Mouse (Mus musculus): ENCODE measurements around the gene Rph3a. TPM values are rescaled to one million over a fixed set of nuclear protein-coding genes. Genes with fewer than 3 reads are reported as not detected.

The Rph3a gene
- polyA plus RNA-seq, 1 experiment from 2014 or later: not detected

DNA sequence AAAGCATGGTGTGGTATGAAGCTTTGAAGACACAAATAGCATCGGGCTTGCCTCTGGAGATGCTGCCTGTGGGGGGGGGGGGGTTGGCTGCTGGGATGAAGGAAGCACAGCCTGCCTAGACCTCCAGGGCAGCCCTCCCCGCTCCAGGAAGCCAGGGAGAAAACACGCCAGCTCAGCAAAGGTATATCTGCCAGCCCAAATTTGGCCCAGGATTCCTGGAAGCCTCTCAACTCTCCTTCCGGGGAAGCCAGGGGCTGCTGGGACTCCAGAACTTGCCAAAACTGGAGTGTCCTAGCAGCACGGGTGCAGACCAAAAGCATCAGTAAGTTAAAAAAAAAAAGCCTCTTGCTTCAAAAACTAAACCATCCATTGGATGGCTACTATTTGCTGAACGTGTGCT is 37.6 kb downstream of the Rph3a start:
- no peak for TF ChIP-seq CTCF (IDR thresholded peaks at IDR 0.05)
- ATAC-seq (no peak), DNase-seq (ENCODE audit: low read depth, low spot score) (no peak)
- POLR2A ChIA-PET: no interaction called here
- in situ Hi-C loops (cut with MboI; ENCODE audit: low pct_unique_long_range_greater_than_20kb): loop anchor here (25.0 kb wide), 1 partner anchor 515 kb away; no protein-coding TSS in a partner anchor
- CTCF ChIA-PET: no interaction called here
- H3K27me3 ChIP-seq: peaks cover 17% of the 10 kb centered on the region

DNA sequence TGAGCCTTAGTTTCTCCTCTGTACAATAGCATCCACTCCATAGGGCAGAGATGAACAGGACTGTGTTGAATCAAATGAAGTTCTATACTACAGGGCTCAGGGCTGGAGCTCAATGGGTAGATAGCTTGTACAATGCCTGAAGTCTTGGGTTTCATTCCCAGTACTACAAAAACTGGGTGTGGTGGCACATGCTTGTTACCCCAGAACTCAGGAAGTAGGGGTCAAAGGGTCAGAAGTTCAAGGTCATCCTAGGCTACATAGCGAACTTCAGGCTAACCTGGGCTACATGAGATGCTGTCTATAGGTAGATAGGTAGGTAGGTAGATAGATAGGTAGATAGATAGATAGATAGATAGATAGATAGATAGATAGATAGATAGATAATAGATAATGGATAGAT is 38.6 kb downstream of the Rph3a start:
- no peak for DNase-seq (ENCODE audit: low read depth, low spot score)
- no peak for TF ChIP-seq CTCF (IDR thresholded peaks at IDR 0.05)
- peaks cover 17% of the 10 kb centered on the region for H3K27me3 ChIP-seq
- ChIA-PET CTCF (no interaction called here), POLR2A (no interaction called here)
- in situ Hi-C loops (cut with MboI; ENCODE audit: low pct_unique_long_range_greater_than_20kb): loop anchor here (25.0 kb wide), 1 partner anchor 516 kb away; no protein-coding TSS in a partner anchor
- no peak for ATAC-seq

DNA sequence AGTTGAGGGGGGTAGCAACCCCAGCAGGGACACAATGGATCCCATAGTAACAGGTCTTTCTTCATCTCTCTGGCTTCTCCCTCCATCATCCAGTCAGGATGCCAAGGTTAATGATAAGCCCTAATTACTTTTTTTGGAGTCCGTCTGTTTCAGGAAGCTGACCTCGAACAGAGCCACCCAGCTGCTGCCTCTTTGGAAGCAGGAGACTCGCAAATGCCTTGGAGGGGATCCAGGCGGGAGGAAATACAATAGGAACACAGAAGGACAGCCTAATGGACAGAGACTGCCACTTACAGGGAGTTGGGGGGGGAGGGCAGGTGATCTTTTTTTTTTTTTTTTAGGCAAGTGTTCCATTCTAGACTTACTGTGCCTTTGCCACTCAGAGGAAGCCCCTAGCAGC is 40.2 kb downstream of the Rph3a start:
- ATAC-seq: no peak
- peaks cover 14% of the 10 kb centered on the region for H3K27me3 ChIP-seq
- in situ Hi-C loops (cut with MboI; ENCODE audit: low pct_unique_long_range_greater_than_20kb): loop anchor here (25.0 kb wide), 1 partner anchor 518 kb away; no protein-coding TSS in a partner anchor
- ChIA-PET POLR2A (no interaction called here), CTCF (no interaction called here)
- no peak for TF ChIP-seq CTCF (IDR thresholded peaks at IDR 0.05)
- no peak for DNase-seq (ENCODE audit: low read depth, low spot score)

DNA sequence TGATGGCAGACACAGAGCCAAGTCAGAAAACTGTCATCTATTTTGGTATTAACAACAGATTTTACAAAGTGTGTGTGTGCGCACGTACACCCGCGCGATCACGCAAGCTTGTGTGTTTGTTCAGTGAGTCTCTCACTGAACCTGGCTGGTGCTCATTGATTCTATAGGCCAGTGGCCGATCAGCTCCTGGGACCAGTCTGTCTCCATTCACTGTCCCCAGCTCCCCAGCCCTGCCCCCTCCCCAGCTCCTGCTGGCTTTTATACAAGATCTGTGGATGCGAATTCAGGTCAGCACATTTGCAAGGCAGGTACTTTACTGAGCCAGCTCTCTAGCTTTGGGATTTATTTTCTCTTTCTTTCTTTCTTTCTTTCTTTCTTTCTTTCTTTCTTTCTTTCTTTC is 41.1 kb downstream of the Rph3a start:
- in situ Hi-C loops (cut with MboI; ENCODE audit: low pct_unique_long_range_greater_than_20kb): loop anchor here (25.0 kb wide), 1 partner anchor 519 kb away; no protein-coding TSS in a partner anchor
- ATAC-seq (no peak), DNase-seq (ENCODE audit: low read depth, low spot score) (no peak)
- POLR2A ChIA-PET: no interaction called here
- TF ChIP-seq CTCF (IDR thresholded peaks at IDR 0.05): no peak
- CTCF ChIA-PET: no interaction called here
- H3K27me3 ChIP-seq: peaks cover 14% of the 10 kb centered on the region

DNA sequence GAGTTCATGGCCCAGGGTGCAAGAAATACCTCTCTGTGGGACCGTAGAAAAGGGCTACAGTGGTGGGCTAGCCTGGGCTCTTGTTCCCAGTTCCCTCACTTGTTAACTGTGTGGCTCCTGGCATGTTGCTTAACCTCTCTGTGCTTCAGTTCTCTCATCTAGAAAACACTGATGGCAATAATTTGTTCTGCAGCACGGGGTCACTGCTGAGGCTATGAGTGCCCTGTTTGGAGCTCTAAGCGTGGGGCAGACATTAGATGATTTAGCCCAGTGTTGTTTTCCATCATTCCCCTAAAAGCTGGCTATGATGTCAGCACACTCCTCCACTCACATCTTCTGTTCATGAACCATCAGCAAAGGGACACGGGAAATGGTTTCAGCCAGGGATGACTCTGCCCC is 41.8 kb downstream of the Rph3a start:
- H3K27me3 ChIP-seq: peaks cover 10% of the 10 kb centered on the region
- in situ Hi-C loops (cut with MboI; ENCODE audit: low pct_unique_long_range_greater_than_20kb): loop anchor here (25.0 kb wide), 1 partner anchor 519 kb away; no protein-coding TSS in a partner anchor
- TF ChIP-seq CTCF (IDR thresholded peaks at IDR 0.05): no peak
- ChIA-PET POLR2A (no interaction called here), CTCF (no interaction called here)
- ATAC-seq: no peak
- no peak for DNase-seq (ENCODE audit: low read depth, low spot score)

DNA sequence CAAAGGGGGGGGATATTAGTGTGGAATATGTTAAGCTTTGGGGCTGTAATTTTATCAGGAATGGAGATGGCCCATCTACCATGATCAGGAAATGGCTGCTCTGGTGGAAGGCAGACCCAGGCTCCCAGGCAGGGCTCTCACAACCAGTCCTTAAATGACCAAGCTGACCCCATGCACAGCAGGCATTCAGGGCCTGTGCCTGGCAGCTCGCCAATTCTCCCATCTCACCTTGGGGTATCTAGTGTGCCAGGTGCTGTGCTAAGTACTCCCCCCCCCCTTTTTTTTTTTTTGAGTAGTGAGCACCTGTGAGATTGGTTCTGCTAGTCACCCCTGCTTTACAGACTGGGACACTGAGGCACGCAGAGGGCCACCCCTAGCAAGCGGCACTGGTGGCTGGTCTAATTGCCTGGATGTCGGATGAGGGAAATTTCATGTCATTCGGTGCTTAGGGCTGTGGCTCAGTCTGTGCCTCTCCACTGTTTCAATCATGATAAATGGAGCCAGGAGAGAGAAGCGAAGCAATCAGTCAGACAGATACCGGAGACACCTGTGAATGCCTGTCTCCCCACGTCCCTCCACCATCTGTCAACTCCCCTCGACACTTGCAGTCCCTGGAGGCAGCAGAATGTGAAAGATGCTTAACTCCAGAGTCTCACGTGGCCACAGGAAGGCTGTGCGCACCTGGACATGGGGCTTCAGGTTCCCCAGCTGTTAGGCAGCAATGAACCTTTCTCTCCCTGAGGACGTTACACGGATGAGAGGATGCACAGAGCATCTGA is 42.3 kb downstream of the Rph3a start:
- H3K27me3 ChIP-seq: peaks cover 4% of the 10 kb centered on the region
- ATAC-seq (no peak), DNase-seq (ENCODE audit: low read depth, low spot score) (no peak)
- ChIA-PET POLR2A (no interaction called here), CTCF (no interaction called here)
- no peak for TF ChIP-seq CTCF (IDR thresholded peaks at IDR 0.05)
- in situ Hi-C loops (cut with MboI; ENCODE audit: low pct_unique_long_range_greater_than_20kb): loop anchor here (25.0 kb wide), 1 partner anchor 520 kb away; no protein-coding TSS in a partner anchor

DNA sequence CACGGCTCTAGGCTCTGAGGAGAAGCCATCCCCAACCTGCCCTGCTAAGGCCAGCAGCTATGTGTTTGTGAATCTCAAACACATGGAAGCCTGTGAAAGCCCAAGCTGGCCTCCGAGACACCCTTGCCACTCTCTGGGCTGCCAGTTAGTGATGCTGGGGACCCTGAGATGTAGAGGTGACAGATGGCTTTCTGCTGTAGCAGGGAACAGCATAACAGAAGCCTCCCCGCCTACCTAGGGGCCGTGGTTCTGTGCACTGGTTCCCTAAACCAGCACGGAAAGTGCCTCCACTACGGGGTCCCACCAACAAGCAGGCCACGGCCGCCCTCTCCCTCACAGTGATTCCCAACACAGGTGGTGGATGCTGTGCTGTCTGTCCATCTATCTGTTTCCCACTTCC is 43.0 kb downstream of the Rph3a start:
- DNase-seq (ENCODE audit: low read depth, low spot score): no peak

DNA sequence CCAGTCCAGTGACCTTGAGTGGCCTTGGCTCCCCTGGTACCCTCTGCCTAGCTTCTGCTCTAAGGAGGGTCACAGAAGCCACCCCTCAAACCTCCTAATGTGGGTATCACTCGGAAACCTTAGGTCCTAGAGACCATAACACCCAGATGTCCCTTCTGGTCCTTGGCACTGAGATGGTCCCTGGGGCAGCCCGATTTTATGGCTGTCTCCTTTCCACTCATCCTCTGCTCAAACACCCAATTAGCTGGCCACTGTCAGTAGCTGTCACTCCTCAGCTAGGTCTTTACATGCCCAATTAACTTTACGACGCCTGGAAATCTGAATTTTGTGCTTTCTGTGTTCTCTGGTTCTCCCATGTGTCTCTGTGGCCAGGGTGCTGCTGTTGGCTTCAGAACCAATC is 43.7 kb downstream of the Rph3a start:
- ChIA-PET CTCF (interaction anchor here (1.9 kb wide), 1 partner anchor 12 kb away, joined by 5 read pairs; no protein-coding TSS in a partner anchor), POLR2A (no interaction called here)
- no peaks in the 10 kb centered on the region for H3K27me3 ChIP-seq
- no peak for DNase-seq (ENCODE audit: low read depth, low spot score)
- in situ Hi-C loops (cut with MboI; ENCODE audit: low pct_unique_long_range_greater_than_20kb): loop anchor here (25.0 kb wide), 1 partner anchor 521 kb away; no protein-coding TSS in a partner anchor
- ATAC-seq: no peak
- TF ChIP-seq CTCF (IDR thresholded peaks at IDR 0.05): no peak

More for the DNA sequence above, 43.0 kb downstream of the Rph3a start:
- TF ChIP-seq CTCF (IDR thresholded peaks at IDR 0.05): no peak
- CTCF ChIA-PET: no interaction called here
- peaks cover under 1% of the 10 kb centered on the region for H3K27me3 ChIP-seq
- ATAC-seq: no peak
- in situ Hi-C loops (cut with MboI; ENCODE audit: low pct_unique_long_range_greater_than_20kb): loop anchor here (25.0 kb wide), 1 partner anchor 520 kb away; no protein-coding TSS in a partner anchor
- POLR2A ChIA-PET: no interaction called here

DNA sequence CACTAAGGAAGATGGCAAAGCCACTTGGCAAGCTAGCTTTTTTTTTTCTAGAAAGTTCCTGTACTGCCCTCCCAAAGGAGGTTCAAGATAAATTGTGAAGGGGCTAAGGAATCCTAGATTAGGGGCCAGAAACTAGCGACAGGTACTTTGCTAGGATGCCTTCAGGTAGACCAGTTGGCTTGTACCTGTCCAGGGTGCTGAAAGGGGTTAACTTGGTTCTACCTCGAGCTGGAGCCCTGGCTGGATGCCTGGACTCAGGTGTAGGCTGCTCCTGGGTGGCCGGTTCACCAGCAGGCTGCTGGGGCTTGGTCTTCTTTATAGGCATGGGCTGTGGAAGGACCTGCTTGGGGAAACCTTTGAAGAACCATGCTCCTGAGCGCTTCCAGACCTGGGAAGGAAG is 48.9 kb downstream of the Rph3a start:
- TF ChIP-seq CTCF (IDR thresholded peaks at IDR 0.05): no peak
- no peaks in the 10 kb centered on the region for H3K27me3 ChIP-seq
- in situ Hi-C loops (cut with MboI; ENCODE audit: low pct_unique_long_range_greater_than_20kb): loop anchor here (25.0 kb wide), 1 partner anchor 526 kb away; no protein-coding TSS in a partner anchor
- no peak for DNase-seq (ENCODE audit: low read depth, low spot score)
- ChIA-PET CTCF (no interaction called here), POLR2A (no interaction called here)
- ATAC-seq: no peak

DNA sequence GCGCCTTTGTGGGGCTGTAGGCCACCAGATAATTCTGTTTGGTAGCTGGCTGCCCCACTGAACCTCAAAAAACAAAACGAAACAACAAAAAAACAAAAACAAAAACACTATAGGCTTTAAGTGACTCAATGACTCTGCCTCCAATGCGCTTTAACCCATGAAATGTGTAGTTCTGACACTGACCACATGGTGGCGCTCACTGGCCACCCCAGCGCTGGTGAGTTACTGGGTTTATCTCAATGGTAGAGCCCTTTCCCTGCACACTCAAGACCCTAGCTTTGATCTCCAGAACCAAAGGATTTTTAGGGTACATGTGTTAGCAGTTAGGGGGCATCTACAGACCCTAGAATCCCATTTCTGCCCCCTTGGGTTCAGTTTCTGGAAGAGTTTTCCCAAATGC is 55.9 kb downstream of the Rph3a start:
- in situ Hi-C loops (cut with MboI; ENCODE audit: low pct_unique_long_range_greater_than_20kb): loop anchor here (25.0 kb wide), 1 partner anchor 533 kb away; no protein-coding TSS in a partner anchor
- ChIA-PET POLR2A (no interaction called here), CTCF (interaction anchor here (1.0 to 1.8 kb wide), 2 partner anchors 10 to 12 kb away, joined by 5 to 6 read pairs; no protein-coding TSS in a partner anchor)
- DNase-seq (ENCODE audit: low read depth, low spot score) (no peak), ATAC-seq (no peak)
- H3K27me3 ChIP-seq: no peaks in the 10 kb centered on the region
- TF ChIP-seq CTCF (IDR thresholded peaks at IDR 0.05): no peak

DNA sequence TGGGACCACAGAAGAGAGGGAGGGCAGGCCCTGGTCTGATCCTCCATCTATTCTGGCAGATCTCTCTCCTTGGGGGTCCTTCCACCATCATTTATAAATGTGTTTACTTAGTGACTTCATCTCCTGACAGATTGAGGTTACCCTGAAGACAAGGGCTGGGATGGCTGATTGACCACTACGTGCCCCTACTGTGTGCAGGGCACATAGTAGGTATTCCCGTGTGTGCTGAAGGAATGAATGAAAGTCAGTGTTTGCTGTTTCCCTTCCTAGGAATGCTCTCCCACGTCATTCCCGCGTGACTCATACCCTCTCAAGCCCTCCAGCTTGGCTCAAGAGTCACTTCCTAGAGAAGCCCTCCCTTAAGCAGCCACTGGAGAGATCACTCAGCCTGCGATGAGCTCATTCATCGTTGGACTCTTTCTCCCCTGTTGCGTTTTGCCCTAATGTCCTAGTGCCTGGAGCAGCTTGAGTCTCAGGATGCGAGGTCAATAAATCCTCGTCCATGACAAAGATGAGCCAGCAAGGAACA is 57.6 kb downstream of the Rph3a start:
- no peaks in the 10 kb centered on the region for H3K27me3 ChIP-seq
- DNase-seq (ENCODE audit: low read depth, low spot score): no peak
- ChIA-PET CTCF (no interaction called here), POLR2A (interaction anchor here (0.7 kb wide), 1 partner anchor 188 kb away, joined by 4 read pairs; no protein-coding TSS in a partner anchor)
- peak; percentile 45 for ATAC-seq
- in situ Hi-C loops (cut with MboI; ENCODE audit: low pct_unique_long_range_greater_than_20kb): loop anchor here (25.0 kb wide), 1 partner anchor 535 kb away; no protein-coding TSS in a partner anchor
- no peak for TF ChIP-seq CTCF (IDR thresholded peaks at IDR 0.05)

All from Patski (cell line).